Mouse (Mus musculus): ENCODE data around the gene Olfr552.
"Not testable (repeated sequence)": the region's sequence is repeated elsewhere in the genome, so short reads cannot be mapped to it uniquely, and the experiment has no call there.

GRCm38 (mm10) chr7:102620368-102620767, 22.8 kb downstream of the Olfr552 start:
- not testable (repeated sequence) for TF ChIP-seq CTCF (IDR thresholded peaks at IDR 0.05; ENCODE audit: borderline replicate concordance, control insufficient read depth, extremely low read depth, insufficient read depth, low read length, poor library complexity); POLR2A (IDR thresholded peaks at IDR 0.05; ENCODE audit: control insufficient read depth, extremely low read depth, insufficient read depth, low read length, poor library complexity)

Data from thymus, adult 2 months (tissue).